Mouse (Mus musculus) olfactory bulb, adult 2 months (tissue): Measurements from ENCODE around the gene Evx2.

Source experiments
- CTCF ChIP-seq: fragments of 200-500 bp; IDR thresholded peaks from 2 replicates; pipeline ENCODE4 v1.5.1; 2012; ENCODE audit warnings: low read depth, mild to moderate bottlenecking, low read length, moderate library complexity; ENCODE audit not compliant: insufficient read depth
- POLR2A ChIP-seq: fragments of 200-500 bp; IDR thresholded peaks from 2 replicates; pipeline ENCODE4 v1.6.1; 2012; ENCODE audit warnings: mild to moderate bottlenecking, low read depth, low read length, moderate library complexity; ENCODE audit not compliant: insufficient read depth

DNA sequence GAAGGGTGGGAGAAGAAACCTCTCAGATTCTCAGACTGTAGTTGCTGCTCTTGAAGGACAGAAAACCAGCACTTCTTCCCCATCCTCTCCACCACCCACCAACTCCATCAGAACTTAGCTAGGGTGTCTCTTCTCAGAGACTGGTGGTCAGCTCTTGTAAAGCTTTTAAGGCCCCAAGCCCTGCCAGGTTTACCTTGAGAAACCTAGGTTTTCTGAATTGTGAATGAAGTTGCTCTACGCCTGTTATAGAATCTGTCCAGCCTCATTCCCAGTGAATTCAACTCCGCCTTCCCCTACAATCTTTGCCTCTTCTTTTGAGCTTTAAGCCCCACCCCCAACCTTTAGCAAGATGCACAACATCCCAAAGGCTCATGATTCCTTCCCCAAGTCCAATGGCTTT is 17.7 kb upstream of the Evx2 start:
- TF ChIP-seq CTCF = no peak
- no peak for TF ChIP-seq POLR2A
